In the genomic region with DNA sequence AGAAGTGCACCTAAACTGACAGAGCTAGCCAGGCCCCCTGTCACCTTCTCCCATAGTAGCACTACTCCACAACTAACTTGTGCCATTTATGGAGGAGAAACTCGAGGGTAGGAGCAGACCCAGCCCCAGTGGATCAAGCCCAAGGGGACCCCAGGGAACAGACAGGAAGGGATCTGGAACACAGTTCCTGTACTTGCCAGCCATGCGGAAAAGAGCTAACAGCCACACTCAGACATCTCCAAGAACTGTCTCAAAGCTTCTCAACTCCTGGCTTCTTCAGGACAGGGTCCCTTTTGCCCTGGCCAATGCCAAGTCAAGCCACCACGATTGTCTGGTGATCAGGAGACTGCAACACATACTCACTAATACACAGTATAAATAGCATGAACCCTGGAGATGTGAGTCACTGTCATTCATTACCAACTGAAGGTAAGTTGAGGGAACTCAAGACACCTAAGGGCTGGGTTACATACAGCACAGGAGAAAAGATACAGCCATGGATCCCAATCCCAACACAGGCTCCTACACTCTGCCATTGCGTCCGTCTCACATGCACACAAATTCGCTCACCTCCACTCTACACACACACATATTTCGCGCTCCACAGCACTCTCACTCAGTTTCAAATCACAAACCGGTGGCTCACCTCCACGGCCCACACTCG, we compare ENCODE assay signal across 8 mouse cellular contexts. TPM values are rescaled to one million over a fixed set of nuclear protein-coding genes. Genes with fewer than 3 reads are reported as not detected.
DNase-seq lines count a peak whose midpoint lies in the region; ATAC-seq and TF ChIP-seq lines count a peak whose summit lies in the region.

No protein-coding gene starts in this region.

- no peak for ATAC-seq in lung, postnatal 0 days
- no peak for ATAC-seq in forebrain, embryonic 12.5 days (ENCODE audit: low FRiP score)

- intact Hi-C loops in left cerebral cortex, postnatal 10 days (cut with DNase I) = loop anchor here (5.0 kb wide), 2 partner anchors 71 to 269 kb away; no protein-coding TSS in a partner anchor

- no peak for DNase-seq in lung, postnatal 0 days (ENCODE audit: low spot score)
- DNase-seq in lung, postnatal 25 days (ENCODE audit: low spot score) = no peak
- no peak for DNase-seq in limb, embryonic 10.5 days (ENCODE audit: low spot score)
- DNase-seq in right cerebral cortex, postnatal 36 days (ENCODE audit: low spot score in 2 of 2) = no peak
- no peak for DNase-seq in c-Kit-positive CD71-positive TER-119-positive erythroid progenitor cells, embryonic 14.5 days (ENCODE audit: low spot score)
- no peak for DNase-seq in left cerebral cortex, postnatal 10 days (ENCODE audit: extremely low spot score in 1 of 2, low spot score in 2 of 2)

- H3K4me2 ChIP-seq in lung, postnatal 0 days (replicated peaks; ENCODE audit: low read depth, low read length) = peak overlapping the region; percentile 93
- peak overlapping the region; percentile 86 for H3K4me2 ChIP-seq in forebrain, embryonic 12.5 days

- H3K9me3 ChIP-seq in lung, postnatal 0 days (ENCODE audit: low read length) = no peaks in the 10 kb centered on the region
- H3K9me3 ChIP-seq in forebrain, embryonic 12.5 days = no peaks in the 10 kb centered on the region
- H3K9me3 ChIP-seq in limb, embryonic 10.5 days (replicated peaks) = no peaks in the 10 kb centered on the region

- TF ChIP-seq CTCF in lung, postnatal 0 days (IDR thresholded peaks at IDR 0.05) = no peak
- no peak for TF ChIP-seq CTCF in small intestine, adult 2 months (IDR thresholded peaks at IDR 0.05; ENCODE audit: extremely low read depth, insufficient read length, insufficient replicate concordance, low read depth, low read length)

- no peaks in the 10 kb centered on the region for H3K27me3 ChIP-seq in lung, postnatal 0 days (replicated peaks; ENCODE audit: insufficient read depth, low read length)
- H3K27me3 ChIP-seq in forebrain, embryonic 12.5 days = peaks cover 4% of the 10 kb centered on the region; the same call in 1 of the 2 replicates
- H3K27me3 ChIP-seq in limb, embryonic 10.5 days (ENCODE audit: low read depth, poor library complexity, severe bottlenecking) = peaks cover 39% of the 10 kb centered on the region
- no peaks in the 10 kb centered on the region for H3K27me3 ChIP-seq in small intestine, adult 2 months (ENCODE audit: control insufficient read depth, insufficient read depth, low read length)

- no peak for TF ChIP-seq EP300 in lung, postnatal 0 days (IDR thresholded peaks at IDR 0.05)

- H3K9ac ChIP-seq in lung, postnatal 0 days (replicated peaks; ENCODE audit: low read depth) = peak overlapping the region; percentile 54; the same call in 1 of the 2 replicates
- H3K9ac ChIP-seq in forebrain, embryonic 12.5 days = peak overlapping the region; percentile 98

- peak overlapping the region; percentile 70 for H3K4me3 ChIP-seq in lung, postnatal 0 days (ENCODE audit: low read depth, low read length)
- H3K4me3 ChIP-seq in forebrain, embryonic 12.5 days (replicated peaks) = peak overlapping the region; percentile 85
- H3K4me3 ChIP-seq in limb, embryonic 10.5 days = peak overlapping the region; percentile 88
- peak overlapping the region; percentile 94 for H3K4me3 ChIP-seq in small intestine, adult 2 months (ENCODE audit: low read depth, low read length)

- no peak for TF ChIP-seq POLR2A in small intestine, adult 2 months (IDR thresholded peaks at IDR 0.05; ENCODE audit: low read depth, low read length)

- peaks cover 4% of the 10 kb centered on the region; the same call in 1 of the 2 replicates for H3K4me1 ChIP-seq in lung, postnatal 0 days (ENCODE audit: insufficient read depth, low read depth, low read length)
- peaks cover 68% of the 10 kb centered on the region for H3K4me1 ChIP-seq in forebrain, embryonic 12.5 days
- peaks cover 74% of the 10 kb centered on the region for H3K4me1 ChIP-seq in limb, embryonic 10.5 days
- peaks cover 9% of the 10 kb centered on the region for H3K4me1 ChIP-seq in small intestine, adult 2 months (ENCODE audit: control insufficient read depth, insufficient read depth, insufficient read length, low read length)

- no peak overlapping the region for H3K27ac ChIP-seq in lung, postnatal 0 days (ENCODE audit: low read length)
- H3K27ac ChIP-seq in forebrain, embryonic 12.5 days = 0 out of 2 replicates have a peak overlapping the region, but pooled peaks have one; percentile 94
- peak overlapping the region; percentile 94 for H3K27ac ChIP-seq in limb, embryonic 10.5 days
- peak overlapping the region; percentile 60 for H3K27ac ChIP-seq in small intestine, adult 2 months (ENCODE audit: insufficient read depth, low read depth, low read length)

- H3K36me3 ChIP-seq in lung, postnatal 0 days (ENCODE audit: insufficient read depth, low read length) = no peaks in the 10 kb centered on the region
- H3K36me3 ChIP-seq in forebrain, embryonic 12.5 days (replicated peaks) = no peaks in the 10 kb centered on the region
- no peaks in the 10 kb centered on the region for H3K36me3 ChIP-seq in limb, embryonic 10.5 days
- no peaks in the 10 kb centered on the region for H3K36me3 ChIP-seq in small intestine, adult 2 months (ENCODE audit: control insufficient read depth, insufficient read depth, low read length)

- WGBS in lung, postnatal 0 days = 11% methylated on average over 11 of the region's 11 CpGs
- 2% methylated on average over 11 of the region's 11 CpGs for WGBS in forebrain, embryonic 12.5 days
- 7% methylated on average over 11 of the region's 11 CpGs for WGBS in limb, embryonic 10.5 days
- WGBS in small intestine, adult 2 months = 8% methylated on average over 11 of the region's 11 CpGs

RNA-seq across cellular contexts. Expression of a gene that starts 1.3 kb away (rescaled TPM):
- 8.1 and 9.2 TPM in 2 replicates for polyA plus RNA-seq in lung, postnatal 0 days (2015; fragmentation: Nextera tagmentation; extraction: Ambion mirVana)
- 16.6 and 17.7 TPM in 2 replicates for polyA plus RNA-seq in forebrain, embryonic 12.5 days (2016; fragmentation: Nextera tagmentation; extraction: Ambion mirVana)
- polyA plus RNA-seq in limb, embryonic 10.5 days (2016; fragmentation: Nextera tagmentation; extraction: Ambion mirVana) = 13.7 and 15.7 TPM in 2 replicates
- 20.5 and 29.8 TPM in 2 replicates for polyA plus RNA-seq in small intestine, adult 2 months (2012; rRNA removed)
- total RNA-seq in left cerebral cortex, postnatal 10 days (2021) = 10 to 100 TPM; 32.0 to 32.9 TPM
